Mouse (Mus musculus): ENCODE results near the gene Cfap43. TPM values are rescaled to one million over a fixed set of nuclear protein-coding genes. Genes with fewer than 3 reads are reported as not detected.

Gene Cfap43
- polyA plus RNA-seq, 1 experiment from 2014 or later, result not detected

DNA sequence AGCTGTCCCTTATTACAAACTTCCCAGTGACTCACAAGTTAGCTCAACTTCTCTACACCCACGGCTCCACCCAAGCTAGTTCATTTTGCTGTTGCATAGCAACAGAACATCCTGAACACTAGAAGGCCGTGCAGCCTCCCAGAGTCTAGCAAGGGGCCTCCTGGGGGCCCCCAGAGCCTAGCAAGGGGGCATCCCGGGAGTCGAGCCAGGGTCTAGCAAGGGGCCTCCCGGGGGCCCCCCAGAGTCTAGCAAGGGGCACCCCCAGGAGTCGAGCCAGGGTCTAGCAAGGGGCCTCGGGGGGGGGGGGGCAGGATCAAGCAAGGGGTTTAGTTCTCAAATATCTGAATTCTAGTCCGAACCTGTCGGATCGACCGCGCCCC is 188.4 kb downstream of the Cfap43 start:
- peak overlapping the region; percentile 88 for H3K4me3 ChIP-seq (ENCODE audit: low read depth, low read length)
- H3K27ac ChIP-seq (ENCODE audit: low read depth, low read length), result peak overlapping the region; percentile 97
- H3K9me3 ChIP-seq (replicated peaks; ENCODE audit: control insufficient read depth, low read length), result no peaks in the 10 kb centered on the region
- peak; percentile 84 for ATAC-seq (replicated peaks; ENCODE audit: insufficient number of reproducible peaks, low FRiP score, low TSS enrichment)
- WGBS (ENCODE audit: insufficient replicate concordance), result under 1% methylated on average over 12 of the region's 12 CpGs
- H3K27me3 ChIP-seq (ENCODE audit: control insufficient read depth, insufficient read depth, low read length), result no peaks in the 10 kb centered on the region
- H3K36me3 ChIP-seq (ENCODE audit: control insufficient read depth, insufficient read depth, low read length), result peaks cover 15% of the 10 kb centered on the region
- H3K4me1 ChIP-seq (ENCODE audit: control insufficient read depth, insufficient read depth, low read length), result peaks cover 6% of the 10 kb centered on the region
- peak overlapping the region; percentile 89 for H3K9ac ChIP-seq (ENCODE audit: low read depth, low read length)
- H3K4me2 ChIP-seq, result peak overlapping the region; percentile 80

DNA sequence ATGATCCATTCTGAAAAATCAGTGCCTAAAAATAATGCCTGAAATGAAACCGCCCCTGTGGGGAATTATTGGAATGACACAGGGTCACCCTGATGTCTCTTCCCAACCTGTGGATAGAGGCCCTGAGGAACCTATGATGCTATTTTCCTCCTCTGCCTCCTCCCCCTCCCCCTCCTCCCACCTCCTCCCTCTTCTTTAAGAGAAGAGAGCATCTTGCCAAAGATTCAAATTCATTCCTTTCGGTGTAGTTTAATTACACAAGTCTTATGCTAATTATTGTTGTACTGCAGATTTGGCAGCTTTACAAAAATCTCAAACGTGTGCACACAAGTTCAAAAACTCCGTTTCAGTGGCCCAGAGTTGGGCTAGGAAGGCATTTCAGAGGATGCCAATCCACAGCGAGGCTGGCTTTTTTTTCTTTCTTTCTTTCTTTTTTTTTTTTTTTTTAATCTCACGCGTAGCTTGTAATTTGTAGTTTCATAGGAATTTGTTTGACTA is 193.4 kb downstream of the Cfap43 start:
- Histone ChIP-seq H3K4me3 (ENCODE audit: low read depth, low read length) (no peak overlapping the region), H3K27me3 (ENCODE audit: control insufficient read depth, insufficient read depth, low read length) (no peaks in the 10 kb centered on the region), H3K27ac (ENCODE audit: low read depth, low read length) (no peak overlapping the region), H3K4me1 (ENCODE audit: control insufficient read depth, insufficient read depth, low read length) (peaks cover 4% of the 10 kb centered on the region; the same call in 1 of the 2 replicates), H3K4me2 (no peak overlapping the region), H3K9ac (ENCODE audit: low read depth, low read length) (no peak overlapping the region), H3K36me3 (ENCODE audit: control insufficient read depth, insufficient read depth, low read length) (no peaks in the 10 kb centered on the region), H3K9me3 (replicated peaks; ENCODE audit: control insufficient read depth, low read length) (no peaks in the 10 kb centered on the region)
- ATAC-seq (replicated peaks; ENCODE audit: insufficient number of reproducible peaks, low FRiP score, low TSS enrichment), result no peak
- WGBS (ENCODE audit: insufficient replicate concordance), result 72% methylated on average over 7 of the region's 7 CpGs

DNA sequence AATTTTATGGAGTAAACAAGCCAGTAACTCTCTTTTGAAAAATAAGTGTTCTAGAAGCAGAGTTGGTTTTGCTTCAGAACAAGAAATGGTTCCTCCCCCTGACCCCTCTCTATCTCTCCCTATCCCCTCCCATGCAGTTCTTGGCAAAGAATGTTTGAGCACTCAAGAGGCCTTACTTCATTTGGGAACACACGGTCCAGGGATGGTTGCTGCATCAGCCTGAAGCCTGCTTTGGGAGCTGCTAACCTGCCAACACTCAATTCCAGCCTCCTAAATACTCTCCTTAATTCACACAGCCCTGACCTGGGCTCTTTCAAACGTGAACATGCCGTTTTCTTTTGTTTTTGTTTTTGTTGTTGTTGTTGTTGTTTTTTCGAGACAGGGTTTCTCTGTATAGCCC is 194.2 kb downstream of the Cfap43 start:
- H3K27me3 ChIP-seq (ENCODE audit: control insufficient read depth, insufficient read depth, low read length), result no peaks in the 10 kb centered on the region
- H3K36me3 ChIP-seq (ENCODE audit: control insufficient read depth, insufficient read depth, low read length), result no peaks in the 10 kb centered on the region
- no peaks in the 10 kb centered on the region for H3K9me3 ChIP-seq (replicated peaks; ENCODE audit: control insufficient read depth, low read length)
- H3K4me1 ChIP-seq (ENCODE audit: control insufficient read depth, insufficient read depth, low read length), result no peaks in the 10 kb centered on the region
- no peak overlapping the region for H3K9ac ChIP-seq (ENCODE audit: low read depth, low read length)
- no peak overlapping the region for H3K4me3 ChIP-seq (ENCODE audit: low read depth, low read length)
- H3K27ac ChIP-seq (ENCODE audit: low read depth, low read length), result no peak overlapping the region
- ATAC-seq (replicated peaks; ENCODE audit: insufficient number of reproducible peaks, low FRiP score, low TSS enrichment), result no peak
- no peak overlapping the region for H3K4me2 ChIP-seq
- WGBS (ENCODE audit: insufficient replicate concordance), result 68% methylated on average over 4 of the region's 4 CpGs

DNA sequence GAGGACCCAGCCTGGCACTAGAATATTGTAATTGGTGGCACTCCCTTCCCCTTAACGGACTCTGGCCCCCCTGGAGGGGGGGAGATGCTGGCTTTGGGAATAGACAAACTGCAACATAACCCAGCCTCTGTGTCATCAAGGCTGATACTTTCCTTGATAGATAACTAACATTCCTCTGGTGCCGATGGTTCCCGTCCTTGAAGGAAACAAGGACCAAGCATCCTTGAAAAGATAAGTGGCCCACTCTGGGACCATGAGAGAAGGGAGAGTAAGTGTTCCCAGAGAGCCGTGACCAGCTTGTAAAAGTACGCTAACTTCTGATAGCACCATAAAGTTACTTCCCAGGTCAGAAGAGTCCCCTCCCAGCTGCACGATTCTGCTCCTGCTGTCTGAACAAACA is 196.6 kb downstream of the Cfap43 start:
- Histone ChIP-seq H3K4me3 (ENCODE audit: low read depth, low read length) (no peak overlapping the region), H3K27me3 (ENCODE audit: control insufficient read depth, insufficient read depth, low read length) (no peaks in the 10 kb centered on the region), H3K9me3 (replicated peaks; ENCODE audit: control insufficient read depth, low read length) (no peaks in the 10 kb centered on the region), H3K4me2 (no peak overlapping the region), H3K36me3 (ENCODE audit: control insufficient read depth, insufficient read depth, low read length) (no peaks in the 10 kb centered on the region), H3K9ac (ENCODE audit: low read depth, low read length) (no peak overlapping the region), H3K27ac (ENCODE audit: low read depth, low read length) (no peak overlapping the region), H3K4me1 (ENCODE audit: control insufficient read depth, insufficient read depth, low read length) (no peaks in the 10 kb centered on the region)
- no peak for ATAC-seq (replicated peaks; ENCODE audit: insufficient number of reproducible peaks, low FRiP score, low TSS enrichment)
- 26% methylated on average over 6 of the region's 6 CpGs for WGBS (ENCODE audit: insufficient replicate concordance)

DNA sequence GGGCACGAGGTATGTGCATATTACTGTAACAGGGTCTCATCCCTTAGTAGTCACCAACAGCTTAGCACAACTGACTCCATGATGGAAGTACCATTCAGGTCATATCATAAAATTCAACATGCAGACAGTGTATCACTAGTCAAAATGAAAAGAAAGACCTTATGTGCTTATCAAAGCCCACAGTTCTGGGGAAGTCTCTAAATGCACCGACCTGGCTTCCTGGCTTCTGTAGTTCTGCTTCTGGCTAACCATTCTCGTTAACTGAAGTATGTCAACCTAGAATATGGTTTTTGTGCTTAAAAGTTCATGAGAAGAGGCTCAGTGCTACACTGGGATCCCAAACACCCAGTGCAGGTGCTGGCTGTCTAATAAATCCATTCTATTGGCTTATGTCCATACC is 199.9 kb downstream of the Cfap43 start:
- no peak for ATAC-seq (replicated peaks; ENCODE audit: insufficient number of reproducible peaks, low FRiP score, low TSS enrichment)
- no peak overlapping the region for H3K27ac ChIP-seq (ENCODE audit: low read depth, low read length)
- no peak overlapping the region for H3K9ac ChIP-seq (ENCODE audit: low read depth, low read length)
- H3K4me2 ChIP-seq, result no peak overlapping the region
- H3K36me3 ChIP-seq (ENCODE audit: control insufficient read depth, insufficient read depth, low read length), result no peaks in the 10 kb centered on the region
- 78% methylated on average over 3 of the region's 3 CpGs for WGBS (ENCODE audit: insufficient replicate concordance)
- no peak overlapping the region for H3K4me3 ChIP-seq (ENCODE audit: low read depth, low read length)
- H3K4me1 ChIP-seq (ENCODE audit: control insufficient read depth, insufficient read depth, low read length), result no peaks in the 10 kb centered on the region
- H3K27me3 ChIP-seq (ENCODE audit: control insufficient read depth, insufficient read depth, low read length), result no peaks in the 10 kb centered on the region
- 0 out of 2 replicates have a peak, but pooled peaks cover 2% of the 10 kb centered on the region for H3K9me3 ChIP-seq (replicated peaks; ENCODE audit: control insufficient read depth, low read length)

DNA sequence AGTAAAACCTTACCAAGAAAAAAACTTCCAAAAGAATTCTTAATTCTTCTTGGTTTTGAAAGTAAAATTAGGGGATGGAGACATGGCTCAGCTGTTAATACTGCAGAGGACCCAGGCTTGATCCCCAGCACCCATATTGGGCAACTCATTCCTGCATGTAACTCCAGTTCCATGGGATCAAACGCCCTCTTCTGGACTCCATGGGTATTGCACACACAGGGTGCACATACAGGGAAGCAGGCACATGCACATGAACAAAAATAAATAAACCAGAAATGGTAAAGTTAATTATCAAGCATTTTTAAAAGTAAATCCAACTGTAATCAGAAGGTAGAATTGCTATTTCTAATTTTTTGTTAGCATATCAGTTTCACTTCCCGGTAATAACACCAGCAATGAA is 202.9 kb downstream of the Cfap43 start:
- no peaks in the 10 kb centered on the region for H3K36me3 ChIP-seq (ENCODE audit: control insufficient read depth, insufficient read depth, low read length)
- no peaks in the 10 kb centered on the region for H3K27me3 ChIP-seq (ENCODE audit: control insufficient read depth, insufficient read depth, low read length)
- ATAC-seq (replicated peaks; ENCODE audit: insufficient number of reproducible peaks, low FRiP score, low TSS enrichment), result no peak
- no peaks in the 10 kb centered on the region for H3K4me1 ChIP-seq (ENCODE audit: control insufficient read depth, insufficient read depth, low read length)
- no peak overlapping the region for H3K4me2 ChIP-seq
- no peak overlapping the region for H3K27ac ChIP-seq (ENCODE audit: low read depth, low read length)
- WGBS (ENCODE audit: insufficient replicate concordance), result 56% methylated on average over 2 of the region's 2 CpGs
- H3K4me3 ChIP-seq (ENCODE audit: low read depth, low read length), result no peak overlapping the region
- 0 out of 2 replicates have a peak, but pooled peaks cover 2% of the 10 kb centered on the region for H3K9me3 ChIP-seq (replicated peaks; ENCODE audit: control insufficient read depth, low read length)
- no peak overlapping the region for H3K9ac ChIP-seq (ENCODE audit: low read depth, low read length)

DNA sequence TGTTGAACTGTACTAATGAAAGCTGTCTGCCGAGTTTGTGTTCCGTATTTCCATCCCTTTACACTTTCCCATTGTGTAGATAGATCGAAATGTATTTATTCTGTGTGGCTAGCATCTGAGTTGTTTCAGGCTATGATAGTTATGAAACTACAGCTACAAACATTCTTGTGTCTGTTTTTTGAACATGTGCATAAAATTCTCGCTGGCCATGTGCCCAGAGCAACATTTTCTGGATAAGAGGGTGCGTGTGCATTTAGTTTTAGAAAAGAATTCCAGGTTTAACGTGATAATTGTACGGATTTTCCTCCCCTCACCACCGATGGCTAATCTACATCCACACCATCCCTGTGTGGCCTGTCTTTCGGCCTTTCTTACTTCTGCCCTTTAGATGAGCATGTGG is 205.6 kb downstream of the Cfap43 start:
- no peak overlapping the region for H3K27ac ChIP-seq (ENCODE audit: low read depth, low read length)
- no peaks in the 10 kb centered on the region for H3K4me1 ChIP-seq (ENCODE audit: control insufficient read depth, insufficient read depth, low read length)
- WGBS (ENCODE audit: insufficient replicate concordance), result 76% methylated on average over 9 of the region's 9 CpGs
- H3K36me3 ChIP-seq (ENCODE audit: control insufficient read depth, insufficient read depth, low read length), result no peaks in the 10 kb centered on the region
- no peaks in the 10 kb centered on the region for H3K27me3 ChIP-seq (ENCODE audit: control insufficient read depth, insufficient read depth, low read length)
- no peak overlapping the region for H3K4me2 ChIP-seq
- no peak for ATAC-seq (replicated peaks; ENCODE audit: insufficient number of reproducible peaks, low FRiP score, low TSS enrichment)
- H3K4me3 ChIP-seq (ENCODE audit: low read depth, low read length), result no peak overlapping the region
- H3K9me3 ChIP-seq (replicated peaks; ENCODE audit: control insufficient read depth, low read length), result 0 out of 2 replicates have a peak, but pooled peaks cover 2% of the 10 kb centered on the region
- H3K9ac ChIP-seq (ENCODE audit: low read depth, low read length), result no peak overlapping the region

DNA sequence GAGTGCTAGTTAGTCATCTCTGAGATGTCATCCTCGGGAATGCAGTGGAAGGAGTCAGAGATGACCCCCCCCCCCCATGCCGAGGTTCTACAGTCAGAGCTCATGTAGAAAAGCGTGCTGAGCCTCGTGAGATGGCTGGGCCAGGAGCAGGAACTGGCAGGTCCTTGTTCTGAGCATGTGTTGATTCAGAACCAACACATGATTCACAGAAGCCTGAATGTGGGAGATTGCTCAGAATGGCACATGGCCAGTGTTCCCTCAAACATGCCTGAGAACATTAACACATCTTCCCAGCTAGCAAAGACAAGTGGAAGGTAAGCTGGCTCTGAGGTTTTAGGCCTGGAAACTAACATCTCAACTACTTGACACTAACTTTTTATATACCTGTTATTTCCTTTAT is 208.7 kb downstream of the Cfap43 start:
- no peak overlapping the region for H3K27ac ChIP-seq (ENCODE audit: low read depth, low read length)
- no peak overlapping the region for H3K4me3 ChIP-seq (ENCODE audit: low read depth, low read length)
- H3K27me3 ChIP-seq (ENCODE audit: control insufficient read depth, insufficient read depth, low read length), result no peaks in the 10 kb centered on the region
- no peaks in the 10 kb centered on the region for H3K4me1 ChIP-seq (ENCODE audit: control insufficient read depth, insufficient read depth, low read length)
- no peak overlapping the region for H3K9ac ChIP-seq (ENCODE audit: low read depth, low read length)
- 78% methylated on average over 4 of the region's 4 CpGs for WGBS (ENCODE audit: insufficient replicate concordance)
- no peak for ATAC-seq (replicated peaks; ENCODE audit: insufficient number of reproducible peaks, low FRiP score, low TSS enrichment)
- H3K4me2 ChIP-seq, result no peak overlapping the region
- H3K9me3 ChIP-seq (replicated peaks; ENCODE audit: control insufficient read depth, low read length), result no peaks in the 10 kb centered on the region
- H3K36me3 ChIP-seq (ENCODE audit: control insufficient read depth, insufficient read depth, low read length), result no peaks in the 10 kb centered on the region

DNA sequence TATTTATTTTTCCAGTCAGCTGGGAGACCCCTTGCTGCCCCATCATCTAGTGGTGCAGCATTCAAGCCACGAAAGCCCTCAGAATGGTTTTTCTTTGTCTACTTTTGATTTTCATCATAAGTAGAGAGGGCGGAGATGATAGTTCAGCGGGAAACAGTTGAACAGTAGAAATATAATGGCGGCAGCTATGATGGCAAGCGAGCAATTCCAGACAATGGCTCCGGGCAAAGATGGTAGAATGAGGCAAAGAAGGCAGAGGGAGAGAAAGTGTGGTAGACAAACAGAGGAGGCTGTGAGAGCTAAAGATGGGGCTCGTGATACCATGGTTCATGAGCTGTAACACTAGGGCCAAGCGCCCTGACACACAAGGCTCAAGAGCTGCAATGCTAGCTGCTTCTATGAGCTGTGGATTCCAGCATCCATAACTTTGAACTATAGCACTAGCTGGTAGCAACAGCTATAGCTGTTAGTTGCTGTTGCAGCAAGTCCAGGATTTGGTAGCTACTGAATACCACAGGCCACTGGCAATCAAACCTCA is 213.2 kb downstream of the Cfap43 start:
- H3K9ac ChIP-seq (ENCODE audit: low read depth, low read length), result no peak overlapping the region
- no peak for ATAC-seq (replicated peaks; ENCODE audit: insufficient number of reproducible peaks, low FRiP score, low TSS enrichment)
- no peaks in the 10 kb centered on the region for H3K4me1 ChIP-seq (ENCODE audit: control insufficient read depth, insufficient read depth, low read length)
- no peaks in the 10 kb centered on the region for H3K9me3 ChIP-seq (replicated peaks; ENCODE audit: control insufficient read depth, low read length)
- no peak overlapping the region for H3K4me2 ChIP-seq
- H3K36me3 ChIP-seq (ENCODE audit: control insufficient read depth, insufficient read depth, low read length), result no peaks in the 10 kb centered on the region
- H3K27me3 ChIP-seq (ENCODE audit: control insufficient read depth, insufficient read depth, low read length), result no peaks in the 10 kb centered on the region
- WGBS (ENCODE audit: insufficient replicate concordance), result 86% methylated on average over 8 of the region's 8 CpGs
- H3K27ac ChIP-seq (ENCODE audit: low read depth, low read length), result no peak overlapping the region
- no peak overlapping the region for H3K4me3 ChIP-seq (ENCODE audit: low read depth, low read length)
